Mouse (Mus musculus) cerebellum, adult 2 months (tissue): ENCODE measurements around the gene Ces1h.

Experiments used
- CTCF ChIP-seq: fragments of 200-500 bp; IDR thresholded peaks from 2 replicates; pipeline ENCODE4 v1.5.1; 2011; ENCODE audit warnings: low read depth, mild to moderate bottlenecking, control low read depth, low read length, moderate library complexity, borderline replicate concordance; ENCODE audit not compliant: insufficient read depth
- POLR2A ChIP-seq: fragments of 200-500 bp; IDR thresholded peaks from 2 replicates; pipeline ENCODE4 v1.6.1; 2011; ENCODE audit warnings: low read length, control low read depth, borderline replicate concordance; ENCODE audit not compliant: insufficient read depth

GRCm38 (mm10) chr8:93317031-93317430 is 62.5 kb downstream of the Ces1h start:
- TF ChIP-seq POLR2A = no peak
- no peak for TF ChIP-seq CTCF
